Mouse (Mus musculus): ENCODE data around the gene Amotl2. TPM values are rescaled to one million over a fixed set of nuclear protein-coding genes. Genes with fewer than 3 reads are reported as not detected.
A peak's percentile ranks its signal among the peaks of the same experiment; 100 is the strongest.

Amotl2 gene
- 61.0 and 77.7 TPM in 2 replicates for polyA plus RNA-seq (2014; fragmentation: Nextera tagmentation; extraction: Ambion mirVana)

GRCm38 (mm10) chr9:102716481-102717163 is at the start of gene Amotl2:
Amotl2 (plus strand) TSS chr9:102716672.
- H3K4me2 ChIP-seq (ENCODE audit: low read length): peak within 1 kb of the TSS; percentile 70
- H3K9me3 ChIP-seq (ENCODE audit: control insufficient read depth, low read length): no peaks in the 10 kb centered on the region
- H3K4me1 ChIP-seq (ENCODE audit: control insufficient read depth, insufficient read depth, low read length): peaks cover 34% of the 10 kb centered on the region
- H3K4me3 ChIP-seq (replicated peaks; ENCODE audit: low read depth, low read length): peak within 1 kb of the TSS; percentile 90
- H3K9ac ChIP-seq (replicated peaks; ENCODE audit: low read length): peak within 1 kb of the TSS; percentile 99
- 3% methylated on average over 22 of the region's 22 CpGs for WGBS
- H3K27ac ChIP-seq (replicated peaks; ENCODE audit: low read depth, low read length): peak within 1 kb of the TSS; percentile 98
- ATAC-seq (ENCODE audit: low FRiP score, low TSS enrichment): no peak
- H3K27me3 ChIP-seq (ENCODE audit: control insufficient read depth, insufficient read depth, low read length): no peaks in the 10 kb centered on the region
- peaks cover 19% of the 10 kb centered on the region for H3K36me3 ChIP-seq (ENCODE audit: control insufficient read depth, insufficient read depth, low read length)
- DNase-seq: peak; percentile 33

DNA sequence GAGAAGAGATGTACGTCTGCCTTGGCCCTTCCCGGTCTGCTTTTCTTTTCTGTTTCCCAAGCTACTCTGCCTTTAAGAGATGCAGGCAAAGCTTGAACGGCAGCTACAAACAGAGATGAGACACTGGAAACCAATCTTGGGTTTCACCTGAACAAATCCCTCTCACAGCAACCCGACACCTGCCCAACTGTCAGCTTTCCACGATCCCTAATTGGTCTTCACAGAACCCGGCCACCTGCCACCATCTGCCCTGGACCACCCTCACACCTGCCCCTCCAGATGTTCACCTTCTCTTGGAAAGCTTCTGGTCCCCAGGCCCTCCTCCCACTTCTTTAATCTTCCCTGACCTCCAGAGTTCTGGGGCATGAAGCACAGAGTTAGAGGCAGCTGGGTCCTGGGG is 48.4 kb upstream of the Amotl2 start:
- H3K4me2 ChIP-seq (ENCODE audit: low read length): no peak overlapping the region
- H3K4me1 ChIP-seq (ENCODE audit: control insufficient read depth, insufficient read depth, low read length): no peaks in the 10 kb centered on the region; the same call in 1 of the 2 replicates
- no peaks in the 10 kb centered on the region for H3K36me3 ChIP-seq (ENCODE audit: control insufficient read depth, insufficient read depth, low read length)
- H3K27ac ChIP-seq (replicated peaks; ENCODE audit: low read depth, low read length): no peak overlapping the region
- ATAC-seq (ENCODE audit: low FRiP score, low TSS enrichment): no peak
- no peak overlapping the region for H3K9ac ChIP-seq (replicated peaks; ENCODE audit: low read length)
- DNase-seq: no peak
- H3K27me3 ChIP-seq (ENCODE audit: control insufficient read depth, insufficient read depth, low read length): no peaks in the 10 kb centered on the region
- no peaks in the 10 kb centered on the region for H3K9me3 ChIP-seq (ENCODE audit: control insufficient read depth, low read length)
- H3K4me3 ChIP-seq (replicated peaks; ENCODE audit: low read depth, low read length): no peak overlapping the region
- WGBS: 41% methylated on average over 6 of the region's 6 CpGs

GRCm38 (mm10) chr9:102668906-102669305 is 47.6 kb upstream of the Amotl2 start:
- no peaks in the 10 kb centered on the region; the same call in 1 of the 2 replicates for H3K4me1 ChIP-seq (ENCODE audit: control insufficient read depth, insufficient read depth, low read length)
- H3K36me3 ChIP-seq (ENCODE audit: control insufficient read depth, insufficient read depth, low read length): no peaks in the 10 kb centered on the region
- H3K4me2 ChIP-seq (ENCODE audit: low read length): no peak overlapping the region
- 87% methylated on average over 12 of the region's 12 CpGs for WGBS
- H3K27ac ChIP-seq (replicated peaks; ENCODE audit: low read depth, low read length): no peak overlapping the region
- no peaks in the 10 kb centered on the region for H3K27me3 ChIP-seq (ENCODE audit: control insufficient read depth, insufficient read depth, low read length)
- H3K9ac ChIP-seq (replicated peaks; ENCODE audit: low read length): no peak overlapping the region
- no peaks in the 10 kb centered on the region for H3K9me3 ChIP-seq (ENCODE audit: control insufficient read depth, low read length)
- H3K4me3 ChIP-seq (replicated peaks; ENCODE audit: low read depth, low read length): no peak overlapping the region
- ATAC-seq (ENCODE audit: low FRiP score, low TSS enrichment) (no peak), DNase-seq (no peak)

- no peaks in the 10 kb centered on the region for H3K9me3 ChIP-seq (ENCODE audit: control insufficient read depth, low read length)
- DNase-seq: no peak
- WGBS: 83% methylated on average over 7 of the region's 7 CpGs
- H3K36me3 ChIP-seq (ENCODE audit: control insufficient read depth, insufficient read depth, low read length): no peaks in the 10 kb centered on the region
- no peak overlapping the region for H3K9ac ChIP-seq (replicated peaks; ENCODE audit: low read length)
- no peak for ATAC-seq (ENCODE audit: low FRiP score, low TSS enrichment)
- H3K4me3 ChIP-seq (replicated peaks; ENCODE audit: low read depth, low read length): no peak overlapping the region
- no peaks in the 10 kb centered on the region for H3K27me3 ChIP-seq (ENCODE audit: control insufficient read depth, insufficient read depth, low read length)
- no peaks in the 10 kb centered on the region; the same call in 1 of the 2 replicates for H3K4me1 ChIP-seq (ENCODE audit: control insufficient read depth, insufficient read depth, low read length)
- H3K4me2 ChIP-seq (ENCODE audit: low read length): no peak overlapping the region
- no peak overlapping the region for H3K27ac ChIP-seq (replicated peaks; ENCODE audit: low read depth, low read length)
Observed at GRCm38 (mm10) chr9:102673381-102673780, 43.1 kb upstream of the Amotl2 start.

- Histone ChIP-seq H3K4me3 (replicated peaks; ENCODE audit: low read depth, low read length) (no peak overlapping the region), H3K27ac (replicated peaks; ENCODE audit: low read depth, low read length) (no peak overlapping the region), H3K27me3 (ENCODE audit: control insufficient read depth, insufficient read depth, low read length) (no peaks in the 10 kb centered on the region), H3K9me3 (ENCODE audit: control insufficient read depth, low read length) (no peaks in the 10 kb centered on the region), H3K4me1 (ENCODE audit: control insufficient read depth, insufficient read depth, low read length) (no peaks in the 10 kb centered on the region; the same call in 1 of the 2 replicates), H3K9ac (replicated peaks; ENCODE audit: low read length) (no peak overlapping the region), H3K4me2 (ENCODE audit: low read length) (no peak overlapping the region), H3K36me3 (ENCODE audit: control insufficient read depth, insufficient read depth, low read length) (no peaks in the 10 kb centered on the region)
- DNase-seq: no peak
- WGBS: 76% methylated on average over 5 of the region's 5 CpGs
- no peak for ATAC-seq (ENCODE audit: low FRiP score, low TSS enrichment)
Observed at GRCm38 (mm10) chr9:102675922-102676321, 40.5 kb upstream of the Amotl2 start.

DNA sequence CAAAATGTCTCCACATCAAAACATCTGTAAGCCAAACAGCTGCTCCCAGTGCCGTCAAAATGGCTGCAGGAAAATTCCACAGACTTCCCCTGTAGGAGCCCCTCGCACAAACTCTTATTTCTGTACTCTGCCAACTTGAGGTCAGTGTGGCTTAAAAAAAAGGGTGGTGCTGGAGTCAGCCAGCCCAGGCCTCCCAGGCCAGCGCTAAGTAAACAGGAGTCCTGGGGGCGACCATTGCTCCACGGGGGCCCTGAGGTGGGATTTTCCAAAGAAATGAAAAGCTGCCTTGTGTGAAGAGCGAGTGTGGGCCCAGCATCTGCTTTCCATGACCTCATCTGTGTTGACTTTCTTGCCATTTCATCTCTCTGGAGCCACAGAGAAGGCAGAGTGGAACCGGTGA is 35.0 kb upstream of the Amotl2 start:
- Histone ChIP-seq H3K9ac (replicated peaks; ENCODE audit: low read length) (no peak overlapping the region), H3K4me3 (replicated peaks; ENCODE audit: low read depth, low read length) (no peak overlapping the region), H3K36me3 (ENCODE audit: control insufficient read depth, insufficient read depth, low read length) (no peaks in the 10 kb centered on the region), H3K27me3 (ENCODE audit: control insufficient read depth, insufficient read depth, low read length) (no peaks in the 10 kb centered on the region), H3K9me3 (ENCODE audit: control insufficient read depth, low read length) (no peaks in the 10 kb centered on the region), H3K27ac (replicated peaks; ENCODE audit: low read depth, low read length) (no peak overlapping the region), H3K4me1 (ENCODE audit: control insufficient read depth, insufficient read depth, low read length) (no peaks in the 10 kb centered on the region), H3K4me2 (ENCODE audit: low read length) (no peak overlapping the region)
- DNase-seq (no peak), ATAC-seq (ENCODE audit: low FRiP score, low TSS enrichment) (no peak)
- WGBS: 63% methylated on average over 7 of the region's 7 CpGs

GRCm38 (mm10) chr9:102687943-102688342 is 28.5 kb upstream of the Amotl2 start:
- Histone ChIP-seq H3K36me3 (ENCODE audit: control insufficient read depth, insufficient read depth, low read length) (no peaks in the 10 kb centered on the region), H3K4me1 (ENCODE audit: control insufficient read depth, insufficient read depth, low read length) (peaks cover 29% of the 10 kb centered on the region), H3K4me2 (ENCODE audit: low read length) (0 out of 2 replicates have a peak overlapping the region, but pooled peaks have one; percentile 4), H3K4me3 (replicated peaks; ENCODE audit: low read depth, low read length) (no peak overlapping the region), H3K9ac (replicated peaks; ENCODE audit: low read length) (no peak overlapping the region), H3K27me3 (ENCODE audit: control insufficient read depth, insufficient read depth, low read length) (no peaks in the 10 kb centered on the region), H3K27ac (replicated peaks; ENCODE audit: low read depth, low read length) (peak overlapping the region; percentile 98; the same call in 1 of the 2 replicates), H3K9me3 (ENCODE audit: control insufficient read depth, low read length) (no peaks in the 10 kb centered on the region)
- 22% methylated on average over 4 of the region's 4 CpGs for WGBS
- DNase-seq: peak; percentile 62
- ATAC-seq (ENCODE audit: low FRiP score, low TSS enrichment): no peak

DNA sequence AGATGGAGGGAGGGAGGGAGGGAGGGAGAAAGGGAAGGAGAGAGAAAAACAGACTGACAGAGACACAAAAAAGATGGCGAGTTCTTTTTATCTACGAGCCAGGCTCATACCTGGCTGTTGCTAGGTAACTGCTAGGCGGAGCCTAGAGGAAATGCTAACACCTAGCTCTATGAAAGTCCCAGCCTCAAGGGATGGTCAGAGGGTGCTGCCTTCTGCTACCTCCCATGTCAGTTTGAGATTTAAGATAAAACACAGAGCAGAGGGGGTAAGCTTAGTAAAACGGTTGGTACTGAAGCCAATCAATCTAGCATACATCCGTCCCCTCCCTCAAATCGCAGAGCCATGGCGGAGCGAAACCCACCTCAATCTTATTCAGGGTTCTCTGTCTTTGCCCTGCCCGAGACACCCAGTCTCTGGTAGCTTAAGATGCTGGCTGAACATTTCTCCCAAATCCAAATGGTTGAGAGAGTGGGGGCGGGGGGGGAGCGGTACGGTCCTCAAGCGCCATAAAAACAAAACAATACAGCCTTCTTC is 27.0 kb upstream of the Amotl2 start:
- Histone ChIP-seq H3K9me3 (ENCODE audit: control insufficient read depth, low read length) (no peaks in the 10 kb centered on the region), H3K27me3 (ENCODE audit: control insufficient read depth, insufficient read depth, low read length) (no peaks in the 10 kb centered on the region), H3K4me3 (replicated peaks; ENCODE audit: low read depth, low read length) (peak overlapping the region; percentile 47), H3K27ac (replicated peaks; ENCODE audit: low read depth, low read length) (peak overlapping the region; percentile 98), H3K36me3 (ENCODE audit: control insufficient read depth, insufficient read depth, low read length) (no peaks in the 10 kb centered on the region), H3K9ac (replicated peaks; ENCODE audit: low read length) (peak overlapping the region; percentile 74), H3K4me2 (ENCODE audit: low read length) (peak overlapping the region; percentile 78), H3K4me1 (ENCODE audit: control insufficient read depth, insufficient read depth, low read length) (peaks cover 29% of the 10 kb centered on the region)
- DNase-seq (peak; percentile 81), ATAC-seq (ENCODE audit: low FRiP score, low TSS enrichment) (peak; percentile 40)
- WGBS: under 1% methylated on average over 13 of the region's 13 CpGs
